Mouse (Mus musculus) spleen, postnatal 4 days (tissue): ENCODE measurements around the gene Naip5.
A peak's percentile ranks its signal among the peaks of the same experiment; 100 is the strongest.
"Not testable (repeated sequence)": the region's sequence is repeated elsewhere in the genome, so short reads cannot be mapped to it uniquely, and the experiment has no call there.

ENCODE experiments used
- DNase-seq, 2 experiments: peaks; one replicate each; pipeline ENCODE4 v3.0.0; 2022; ENCODE audit warnings: low spot score in 2 of 2

The Naip5 gene

GRCm38 (mm10) chr13:100246223-100246622 is at the start of gene Naip5:
TSS of gene Naip5 (minus strand) at chr13:100246323.
- not testable (repeated sequence) for DNase-seq

DNA sequence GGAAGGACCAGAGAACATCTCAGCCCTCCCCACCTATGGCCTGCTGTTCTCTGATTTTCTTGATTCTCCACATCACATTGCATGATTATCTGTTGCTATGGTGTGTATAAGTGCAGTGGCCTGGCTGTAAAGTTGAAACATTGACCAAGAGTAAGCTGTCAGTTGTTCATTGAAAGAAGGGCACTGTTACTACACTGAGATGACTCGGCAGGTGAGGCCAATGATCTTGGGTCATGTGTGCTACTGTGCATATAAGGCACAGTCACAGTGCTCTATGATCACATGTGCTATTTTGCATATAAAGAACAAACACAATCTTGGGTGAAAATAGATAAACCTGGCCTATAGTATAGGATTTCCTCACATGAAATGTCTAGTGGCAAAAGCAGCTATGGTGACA is 38.5 kb upstream of the Naip5 start:
- DNase-seq: no peak

DNA sequence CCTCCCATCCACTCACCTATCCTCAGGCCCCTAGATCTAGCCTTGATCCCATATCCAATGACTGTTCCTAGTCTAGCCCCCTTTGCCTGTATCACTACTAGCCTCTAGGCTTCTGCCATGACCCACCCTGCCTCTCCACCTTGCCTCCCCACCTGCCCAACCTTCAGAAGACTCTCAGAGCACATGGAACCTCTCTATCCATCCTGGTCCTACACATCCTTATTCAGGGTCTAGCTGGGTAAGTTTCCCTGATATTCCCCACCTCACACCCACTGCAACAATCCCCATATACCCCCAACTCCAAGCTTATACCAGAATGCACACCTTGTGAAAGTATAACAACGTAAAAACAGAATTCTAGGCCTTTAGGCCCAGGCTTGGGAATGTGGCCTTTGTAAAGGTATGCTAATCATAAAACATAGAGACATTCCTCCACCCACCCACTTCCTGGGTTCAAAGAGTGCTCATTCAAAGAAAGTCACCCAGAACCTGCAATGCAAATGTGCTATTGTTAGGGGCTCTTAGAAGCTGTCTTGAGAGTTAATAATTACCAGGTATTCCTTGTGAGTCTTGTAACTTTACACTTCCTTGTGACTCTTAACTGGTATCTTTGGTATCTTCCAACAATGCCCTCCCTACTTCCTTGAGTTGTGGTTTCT is 25.5 kb upstream of the Naip5 start:
- not testable (repeated sequence) for DNase-seq

- not testable (repeated sequence) for DNase-seq
Measured at GRCm38 (mm10) chr13:100256996-100257395, 10.9 kb upstream of the Naip5 start.

GRCm38 (mm10) chr13:100255925-100256324 is 9.8 kb upstream of the Naip5 start:
- not testable (repeated sequence) for DNase-seq

GRCm38 (mm10) chr13:100251897-100252296 is 5.8 kb upstream of the Naip5 start:
- not testable (repeated sequence) for DNase-seq

- not testable (repeated sequence) for DNase-seq
Measured at GRCm38 (mm10) chr13:100246896-100247519, 885 bp upstream of the Naip5 start.

DNA sequence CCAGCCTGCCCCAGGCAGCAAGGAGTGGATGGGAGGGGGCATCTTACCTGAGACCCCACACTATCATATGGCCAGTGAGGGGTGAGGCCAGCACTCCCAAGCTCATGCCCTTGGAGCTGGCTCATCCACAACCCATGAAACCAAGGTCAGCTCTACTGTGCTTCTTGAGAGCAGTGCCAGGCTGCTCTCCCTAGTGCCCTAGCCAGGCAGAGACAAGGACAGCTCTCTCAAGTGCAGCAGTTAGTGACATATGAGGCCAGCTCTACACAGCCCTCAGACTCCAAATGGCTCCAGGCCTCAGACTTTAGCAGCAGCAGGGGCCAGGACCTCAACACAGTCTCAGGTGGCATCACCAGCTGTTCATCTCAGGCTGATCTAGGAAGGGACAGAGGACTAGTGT is 2.4 kb downstream of the Naip5 start:
- DNase-seq: no peak

- not testable (repeated sequence) for DNase-seq
Measured at GRCm38 (mm10) chr13:100213683-100214082, 32.4 kb downstream of the Naip5 start.

DNA sequence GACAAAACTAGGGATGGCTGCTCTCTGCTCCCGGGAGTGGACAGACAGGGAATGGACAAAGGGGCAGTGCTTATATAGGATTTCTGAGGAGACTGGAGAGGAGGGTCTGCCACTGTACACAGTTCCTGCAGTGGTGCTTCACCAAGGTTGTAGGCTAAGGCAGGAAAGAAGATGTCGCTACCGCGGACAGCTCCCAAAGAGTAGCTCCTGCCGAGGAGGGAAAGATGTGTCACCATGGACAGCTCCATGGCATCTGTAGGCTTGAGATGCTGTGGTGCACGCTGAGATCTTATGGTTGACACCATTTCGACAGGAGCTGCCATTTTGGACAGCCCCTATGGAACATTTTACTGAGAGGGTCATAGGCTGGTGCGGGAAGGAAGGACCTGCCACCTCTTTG is 35.6 kb downstream of the Naip5 start:
- peak; percentile 32 to 69 for DNase-seq

- DNase-seq: no peak
Measured at GRCm38 (mm10) chr13:100203319-100203718, 42.8 kb downstream of the Naip5 start.

DNA sequence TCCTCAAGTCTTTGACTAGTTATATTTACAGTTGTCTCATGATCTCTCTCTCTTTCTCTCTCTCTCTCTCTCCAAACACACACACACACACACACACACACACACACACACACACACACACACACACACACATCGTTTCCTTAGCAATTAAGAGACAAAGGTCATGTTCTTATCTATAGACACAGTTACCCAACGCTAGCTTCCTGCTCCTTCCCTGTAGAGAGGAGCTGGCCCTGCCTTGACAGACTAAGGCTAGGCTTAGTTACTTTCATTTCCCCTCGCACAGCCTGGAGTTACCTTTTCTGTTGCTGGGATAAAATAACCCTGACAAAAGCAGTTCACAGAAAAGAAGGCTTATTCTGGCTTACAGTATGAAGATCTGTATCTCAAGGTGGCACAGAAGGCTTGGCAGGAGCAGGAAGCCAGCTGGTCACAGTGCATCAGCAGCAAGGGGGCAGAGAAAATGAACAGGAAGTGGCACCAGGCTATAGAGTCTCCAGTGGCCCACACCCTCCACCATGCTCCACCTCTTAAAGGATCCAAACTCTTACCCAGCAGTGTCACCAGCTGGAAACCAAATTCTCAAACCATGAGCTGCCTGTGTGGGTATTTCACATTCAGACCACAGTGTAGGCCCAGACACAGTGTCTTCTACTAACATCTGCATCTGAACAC is 44.3 kb downstream of the Naip5 start, which contains the start of gene Naip2:
Naip2 (minus strand) TSS at position 434 of the 675 bp plus-strand sequence.
- DNase-seq: not testable (repeated sequence)

GRCm38 (mm10) chr13:100200778-100201177 is 45.3 kb downstream of the Naip5 start:
- no peak for DNase-seq

GRCm38 (mm10) chr13:100195421-100195820 is 50.7 kb downstream of the Naip5 start:
- DNase-seq: no peak

- not testable (repeated sequence) for DNase-seq
Measured at GRCm38 (mm10) chr13:100183111-100183510, 63.0 kb downstream of the Naip5 start.

DNA sequence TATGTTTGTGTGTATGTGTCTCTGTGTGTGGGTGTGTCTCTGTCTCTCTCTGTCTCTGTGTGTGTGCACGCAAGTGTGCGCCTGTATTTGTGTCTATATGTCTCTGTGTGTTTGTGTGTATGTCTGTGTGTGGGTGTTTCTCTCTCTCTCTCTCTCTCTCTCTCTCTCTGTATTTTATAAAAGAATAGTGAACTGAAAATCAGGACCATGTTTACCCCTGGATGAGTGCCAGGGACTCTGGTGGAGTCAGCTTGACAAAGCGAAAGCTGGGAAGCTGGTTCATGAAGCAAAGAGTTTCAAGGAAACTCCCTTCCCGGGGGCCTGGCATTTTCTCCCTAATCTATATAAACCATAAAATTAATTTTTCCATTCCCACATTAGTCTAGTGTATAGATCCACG is 71.8 kb downstream of the Naip5 start:
- DNase-seq: not testable (repeated sequence)

DNA sequence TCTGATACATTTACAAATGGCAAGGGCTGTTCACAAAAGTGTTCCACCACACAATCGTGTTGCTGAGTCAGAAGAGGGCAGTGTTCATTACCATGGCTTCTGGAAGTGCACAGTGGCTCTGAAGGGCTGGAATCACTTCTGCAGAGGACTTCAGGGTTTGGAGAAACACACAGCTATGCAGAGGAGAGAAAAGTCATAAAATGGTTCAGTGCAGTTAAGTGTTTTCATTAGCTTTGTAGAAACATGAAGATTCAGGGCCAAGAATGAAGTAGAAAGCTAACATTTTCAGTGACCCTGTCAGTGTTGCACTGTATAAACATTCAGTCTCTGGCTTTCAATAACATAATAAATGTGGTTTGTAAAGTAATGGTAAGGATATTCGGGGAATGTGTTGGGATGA is 79.7 kb downstream of the Naip5 start:
- not testable (repeated sequence) for DNase-seq

DNA sequence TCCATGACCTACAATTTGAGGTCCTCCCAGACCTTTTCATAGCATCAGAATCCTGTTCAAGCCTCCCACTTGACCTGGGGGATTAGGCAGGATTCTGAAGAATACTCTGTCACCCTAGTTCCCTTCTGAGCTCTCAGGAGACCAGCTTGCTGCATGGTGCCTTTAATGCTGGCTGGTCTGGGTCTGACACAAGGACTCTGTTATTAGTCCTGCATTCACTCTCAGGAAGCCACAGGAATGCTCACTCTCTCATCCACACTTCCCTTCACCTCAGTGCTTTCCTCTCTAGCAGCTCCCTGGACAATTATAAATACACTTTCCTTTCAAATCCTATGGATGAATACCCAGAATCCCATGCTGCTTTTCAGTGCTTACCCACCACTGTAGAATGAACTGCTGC is 83.7 kb downstream of the Naip5 start:
- DNase-seq: not testable (repeated sequence)
